Mouse (Mus musculus) cortical plate, adult 2 months (tissue): Measurements from ENCODE around the gene Pip4k2c. TPM values are rescaled to one million over a fixed set of nuclear protein-coding genes. Genes with fewer than 3 reads are reported as not detected.

ENCODE experiments used
- H3K27ac ChIP-seq: fragments of 200-500 bp; 2 replicates; pipeline ENCODE4 v1.5.1; 2012; ENCODE audit warnings: low read length, control low read depth, inconsistent platforms; ENCODE audit not compliant: insufficient read depth
- H3K4me1 ChIP-seq: fragments of 200-500 bp; 2 replicates; pipeline ENCODE4 v1.6.1; 2011; ENCODE audit warnings: low read length; ENCODE audit not compliant: control insufficient read depth, insufficient read depth
- H3K4me3 ChIP-seq: fragments of 200-500 bp; 2 replicates; pipeline ENCODE4 v1.5.1; 2011; ENCODE audit warnings: mild to moderate bottlenecking, low read length, control low read depth; ENCODE audit not compliant: insufficient read depth
- CTCF ChIP-seq: fragments of 200-500 bp; IDR thresholded peaks from 2 replicates; pipeline ENCODE4 v1.5.1; 2011; ENCODE audit warnings: mild to moderate bottlenecking, control low read depth, low read length; ENCODE audit not compliant: insufficient read depth; ENCODE audit errors: extremely low read depth
- POLR2A ChIP-seq: fragments of 200-500 bp; IDR thresholded peaks from 2 replicates; pipeline ENCODE4 v1.6.1; 2011; ENCODE audit warnings: mild to moderate bottlenecking, low read length, control low read depth; ENCODE audit not compliant: insufficient read depth; ENCODE audit errors: extremely low read depth
- polyA plus RNA-seq: library from polyadenylated mRNA; depleted of rRNA; stranded (reverse); fragments of >200 nt; gene quantifications from 2 replicates; pipeline ENCODE4 v1.2.3, GENCODE M21; 2012

Gene Pip4k2c
- polyA plus RNA-seq, 1 experiment, result 116 TPM

GRCm38 (mm10) chr10:127182624-127183023 lies 28.8 kb downstream of the Pip4k2c start:
- peaks cover 8% of the 10 kb centered on the region; the same call in 1 of the 2 replicates for H3K4me1 ChIP-seq
- no peak overlapping the region for H3K4me3 ChIP-seq
- TF ChIP-seq CTCF (no peak), POLR2A (no peak)
- no peak overlapping the region for H3K27ac ChIP-seq

DNA sequence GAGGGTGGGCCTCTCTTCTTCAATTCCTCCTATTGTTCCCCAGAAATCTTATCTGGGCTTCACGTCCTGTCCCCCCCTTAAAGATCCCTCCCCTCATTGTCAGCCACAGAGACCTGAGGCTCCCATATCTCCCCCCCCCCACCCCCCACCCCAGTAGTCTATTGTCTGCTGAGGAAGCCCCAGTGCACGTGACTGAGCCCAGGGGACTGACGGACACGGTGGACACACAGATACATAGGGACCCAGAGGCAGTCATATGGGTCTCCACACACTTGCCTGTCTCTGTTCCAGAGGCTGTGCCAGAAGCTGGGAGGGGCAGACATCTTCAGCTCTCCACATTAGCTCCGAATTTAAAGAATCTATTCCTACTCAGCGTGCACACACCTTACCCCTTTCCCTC lies 29.8 kb downstream of the Pip4k2c start:
- peaks cover 8% of the 10 kb centered on the region; the same call in 1 of the 2 replicates for H3K4me1 ChIP-seq
- TF ChIP-seq CTCF (no peak), POLR2A (no peak)
- no peak overlapping the region for H3K4me3 ChIP-seq
- H3K27ac ChIP-seq, result no peak overlapping the region

- Histone ChIP-seq H3K27ac (no peak overlapping the region), H3K4me1 (peaks cover 8% of the 10 kb centered on the region; the same call in 1 of the 2 replicates), H3K4me3 (no peak overlapping the region)
- TF ChIP-seq CTCF, result no peak
- TF ChIP-seq POLR2A, result no peak
Measured at GRCm38 (mm10) chr10:127180695-127181047, 30.7 kb downstream of the Pip4k2c start.

GRCm38 (mm10) chr10:127179871-127180694 lies 31.3 kb downstream of the Pip4k2c start, which contains the start of gene Slc26a10:
TSS of gene Slc26a10 (minus strand) at chr10:127180645.
- Histone ChIP-seq H3K4me3 (no peak within 1 kb of the TSS), H3K27ac (peak within 1 kb of the TSS; percentile 54; the same call in 1 of the 2 replicates), H3K4me1 (peaks cover 8% of the 10 kb centered on the region; the same call in 1 of the 2 replicates)
- TF ChIP-seq CTCF (no peak), POLR2A (no peak)

DNA sequence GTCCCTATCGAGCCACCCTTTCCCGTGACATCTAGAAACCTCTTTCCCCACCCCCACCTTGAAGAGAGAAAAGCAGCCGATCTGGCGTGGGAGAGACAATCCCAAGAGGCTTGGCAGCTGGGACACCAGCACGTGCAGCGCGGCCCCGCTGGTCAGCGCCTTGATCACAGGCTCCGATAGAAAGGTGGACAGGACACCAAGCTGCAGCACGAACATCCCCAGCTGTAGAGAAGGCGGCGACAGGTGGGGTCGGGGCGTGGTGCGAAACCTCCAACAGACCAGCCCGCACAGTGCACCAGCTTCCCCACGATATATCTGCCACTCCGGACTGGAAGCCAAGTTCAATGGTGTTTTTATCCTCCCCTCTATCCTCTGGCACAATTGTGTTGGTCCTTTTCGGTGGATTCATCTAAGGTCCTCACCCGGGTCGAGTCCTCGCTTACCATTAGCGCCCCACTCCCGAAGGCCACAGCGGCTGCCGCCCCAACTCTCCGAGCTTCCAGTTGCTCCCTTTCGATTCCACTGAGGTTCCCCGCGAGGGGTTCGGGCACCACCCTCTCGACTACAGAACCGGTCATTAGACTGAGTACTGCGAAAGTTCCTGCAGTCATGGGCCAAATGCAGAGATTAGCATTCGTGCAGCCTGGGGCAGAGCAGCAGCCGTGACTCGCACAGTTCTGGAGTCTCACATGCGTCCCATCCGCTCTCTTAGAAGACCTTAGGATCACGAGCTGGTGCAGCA lies 32.9 kb downstream of the Pip4k2c start:
- peaks cover 8% of the 10 kb centered on the region; the same call in 1 of the 2 replicates for H3K4me1 ChIP-seq
- no peak for TF ChIP-seq CTCF
- TF ChIP-seq POLR2A, result no peak
- H3K4me3 ChIP-seq, result peak overlapping the region; percentile 22
- H3K27ac ChIP-seq, result no peak overlapping the region

- H3K4me3 ChIP-seq, result peak overlapping the region; percentile 22
- H3K4me1 ChIP-seq, result peaks cover 8% of the 10 kb centered on the region; the same call in 1 of the 2 replicates
- TF ChIP-seq POLR2A, result no peak
- peak; percentile 76 for TF ChIP-seq CTCF
- no peak overlapping the region for H3K27ac ChIP-seq
Measured at GRCm38 (mm10) chr10:127177719-127178118, 33.7 kb downstream of the Pip4k2c start.

DNA sequence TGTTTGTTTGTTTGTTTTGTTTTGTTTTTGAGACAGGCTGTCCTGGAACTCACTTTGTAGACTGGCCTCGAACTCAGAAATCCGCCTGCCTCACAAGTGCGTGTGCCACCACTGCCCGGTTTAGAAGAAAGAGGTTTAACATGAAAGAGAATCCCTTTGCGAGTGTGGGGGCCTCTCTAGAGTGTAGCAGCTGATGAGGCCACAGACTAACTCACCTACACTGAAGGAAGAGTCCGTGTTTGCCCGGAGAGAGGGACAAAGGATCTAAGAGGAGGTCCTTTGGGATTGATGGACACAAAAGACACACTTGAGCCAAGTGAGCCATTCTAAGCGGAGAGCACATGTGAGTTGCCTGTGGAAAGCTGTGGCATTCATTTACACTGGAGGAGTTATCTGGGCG lies 34.1 kb downstream of the Pip4k2c start:
- no peak for TF ChIP-seq POLR2A
- TF ChIP-seq CTCF, result no peak

GRCm38 (mm10) chr10:127176756-127177155 lies 34.6 kb downstream of the Pip4k2c start:
- no peak for TF ChIP-seq POLR2A
- TF ChIP-seq CTCF, result no peak
- no peak overlapping the region for H3K4me3 ChIP-seq
- peaks cover 8% of the 10 kb centered on the region; the same call in 1 of the 2 replicates for H3K4me1 ChIP-seq
- no peak overlapping the region for H3K27ac ChIP-seq

More for the DNA sequence above, 34.1 kb downstream of the Pip4k2c start:
- Histone ChIP-seq H3K4me3 (no peak overlapping the region), H3K27ac (no peak overlapping the region), H3K4me1 (peaks cover 8% of the 10 kb centered on the region; the same call in 1 of the 2 replicates)

GRCm38 (mm10) chr10:127176228-127176627 lies 35.2 kb downstream of the Pip4k2c start:
- TF ChIP-seq CTCF (no peak), POLR2A (no peak)
- Histone ChIP-seq H3K4me1 (peaks cover 8% of the 10 kb centered on the region; the same call in 1 of the 2 replicates), H3K4me3 (no peak overlapping the region), H3K27ac (no peak overlapping the region)
